Mouse (Mus musculus) MEL (cell line): ENCODE results near the gene Cdh6.

ENCODE experiments used
- CTCF ChIP-seq, 3 experiments: IDR thresholded peaks in 2 of 3; conservative IDR thresholded peaks in 1 of 3; 2 replicates each; pipeline ENCODE4 v1.5.1; 2011 to 2012; ENCODE audit warnings: low read length in 3 of 3, low read depth in 2 of 3, mild to moderate bottlenecking in 2 of 3, improper control_type of control experiment in 1 of 3, inconsistent platforms in 1 of 3, mixed read lengths in 1 of 3, moderate library complexity in 1 of 3; ENCODE audit not compliant: control insufficient read depth in 1 of 3, insufficient read depth in 1 of 3, poor library complexity in 1 of 3, severe bottlenecking in 1 of 3
- EP300 ChIP-seq, 2 experiments: IDR thresholded peaks; 2 replicates each; pipeline ENCODE4 v1.6.1; 2011; ENCODE audit warnings: improper control_type of control experiment in 2 of 2, low read length in 2 of 2, low read depth in 1 of 2, mild to moderate bottlenecking in 1 of 2
- ETS1 ChIP-seq: IDR thresholded peaks from 2 replicates; pipeline ENCODE4 v1.6.1; 2012; ENCODE audit warnings: low read depth, mild to moderate bottlenecking, inconsistent platforms, low read length, improper control_type of control experiment, moderate library complexity
- MAFK ChIP-seq: IDR thresholded peaks from 2 replicates; pipeline ENCODE4 v1.6.1; 2011; ENCODE audit warnings: low read depth, mild to moderate bottlenecking, low read length, improper control_type of control experiment, borderline replicate concordance
- POLR2A ChIP-seq, 2 experiments: IDR thresholded peaks; 2 replicates each; pipeline ENCODE4 v1.6.1; 2011 to 2012; ENCODE audit warnings: low read length in 2 of 2, mild to moderate bottlenecking in 2 of 2, control low read depth in 1 of 2, improper control_type of control experiment in 1 of 2, low read depth in 1 of 2, moderate library complexity in 1 of 2; ENCODE audit not compliant: control insufficient read depth in 1 of 2, insufficient read depth in 1 of 2, poor library complexity in 1 of 2
- RCOR1 ChIP-seq: IDR thresholded peaks from 2 replicates; pipeline ENCODE4 v1.6.1; 2012; ENCODE audit warnings: low read depth, mild to moderate bottlenecking, inconsistent platforms, low read length, improper control_type of control experiment
- USF2 ChIP-seq, 2 experiments: IDR thresholded peaks; 2 replicates each; pipeline ENCODE4 v1.6.1; 2011 to 2012; ENCODE audit warnings: improper control_type of control experiment in 2 of 2, low read length in 2 of 2, borderline replicate concordance in 1 of 2, inconsistent platforms in 1 of 2, low read depth in 1 of 2, mild to moderate bottlenecking in 1 of 2; ENCODE audit not compliant: insufficient read depth in 1 of 2

DNA sequence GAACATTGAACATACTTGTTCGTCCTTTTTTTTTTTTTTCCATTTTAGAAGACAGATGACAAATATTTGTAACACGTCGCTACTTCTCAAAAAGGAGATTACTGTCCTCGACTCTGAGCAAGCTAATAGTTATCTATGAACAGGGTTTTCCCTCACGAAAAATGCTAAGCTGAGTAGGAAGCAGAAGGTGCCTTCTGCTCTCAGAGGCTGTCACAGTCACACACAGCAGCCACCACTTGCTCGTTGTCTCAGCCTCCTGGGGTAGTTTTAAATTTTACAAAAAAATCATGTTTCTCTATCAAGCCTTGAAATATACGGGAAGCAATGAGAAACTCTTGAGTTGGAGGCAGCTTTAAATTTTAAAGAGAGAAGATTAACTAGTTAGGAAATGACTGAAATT, 125.6 kb downstream of the Cdh6 start:
- TF ChIP-seq MAFK, result no peak
- no peak for TF ChIP-seq POLR2A (IDR thresholded peaks at IDR 0.05; ENCODE audit: control insufficient read depth in 1 of 2, insufficient read depth in 1 of 2, low read depth in 1 of 2, low read length in 2 of 2, poor library complexity in 1 of 2)
- TF ChIP-seq ETS1, result no peak
- no peak for TF ChIP-seq EP300 (IDR thresholded peaks at IDR 0.05; ENCODE audit: low read depth in 1 of 2, low read length in 2 of 2)
- TF ChIP-seq USF2 (IDR thresholded peaks at IDR 0.05; ENCODE audit: borderline replicate concordance in 1 of 2, insufficient read depth in 1 of 2, low read depth in 1 of 2, low read length in 2 of 2), result no peak
- TF ChIP-seq CTCF (IDR thresholded peaks at IDR 0.05 in 2 of 3, conservative IDR thresholded peaks at IDR 0.05 in 1 of 3; ENCODE audit: control insufficient read depth in 1 of 3, insufficient read depth in 1 of 3, low read depth in 2 of 3, low read length in 3 of 3, poor library complexity in 1 of 3, severe bottlenecking in 1 of 3), result no peak
- no peak for TF ChIP-seq RCOR1
